Mouse (Mus musculus) cerebellum, adult 11 months (tissue): ENCODE measurements around the gene Tefm.
A peak's percentile ranks its signal among the peaks of the same experiment; 100 is the strongest.

Source experiments
- DNase-seq: peaks from one replicate; pipeline ENCODE4 v3.0.0; 2022

The Tefm gene

DNA sequence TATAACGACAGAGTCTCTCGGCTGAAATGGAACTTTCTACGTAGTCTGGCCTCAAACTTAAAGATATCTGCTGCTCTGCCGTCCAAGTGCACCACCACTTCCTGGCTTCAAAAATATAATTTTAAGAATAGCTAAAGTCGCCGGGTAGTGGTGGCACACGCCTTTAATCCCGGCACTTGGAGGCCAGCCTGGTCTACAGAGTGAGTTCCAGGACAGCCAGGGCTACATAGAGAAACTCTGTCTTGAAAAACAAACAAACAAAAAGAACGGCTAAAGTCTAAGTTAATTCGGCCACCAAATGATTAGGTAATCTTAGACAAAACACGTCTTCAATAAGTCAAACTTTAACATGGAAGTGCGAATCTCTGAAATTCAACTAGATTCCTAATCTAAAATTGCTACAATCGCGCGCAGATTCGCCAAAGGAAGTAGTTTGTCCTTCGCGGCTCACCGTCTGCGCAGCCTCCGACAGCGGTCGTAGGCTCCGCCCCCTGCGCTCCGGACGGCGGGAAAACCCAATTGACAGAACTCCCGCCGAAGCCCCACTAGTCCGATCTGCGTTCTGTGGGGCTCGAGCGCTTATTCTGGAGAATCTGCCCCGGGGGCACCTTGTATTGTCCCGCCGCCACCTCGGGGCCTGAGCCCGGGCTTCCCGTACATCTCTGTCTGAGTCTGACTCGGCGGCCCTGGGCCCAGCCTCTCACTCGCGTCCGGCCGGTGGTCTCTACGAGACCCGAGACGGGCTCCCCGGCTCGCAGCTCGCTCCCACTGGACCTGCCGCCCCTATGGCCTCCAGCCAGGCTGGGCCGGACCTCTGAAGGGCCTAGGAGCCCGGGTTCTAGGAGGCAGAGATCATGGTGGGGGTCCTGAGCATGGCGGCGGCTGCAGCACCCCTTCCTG is 52.8 kb downstream of the Tefm start, which contains the start of gene Atad5:
Gene Atad5, plus strand, starts transcription at position 484 of the 900 bp plus-strand sequence.
- DNase-seq: peak; percentile 85

DNA sequence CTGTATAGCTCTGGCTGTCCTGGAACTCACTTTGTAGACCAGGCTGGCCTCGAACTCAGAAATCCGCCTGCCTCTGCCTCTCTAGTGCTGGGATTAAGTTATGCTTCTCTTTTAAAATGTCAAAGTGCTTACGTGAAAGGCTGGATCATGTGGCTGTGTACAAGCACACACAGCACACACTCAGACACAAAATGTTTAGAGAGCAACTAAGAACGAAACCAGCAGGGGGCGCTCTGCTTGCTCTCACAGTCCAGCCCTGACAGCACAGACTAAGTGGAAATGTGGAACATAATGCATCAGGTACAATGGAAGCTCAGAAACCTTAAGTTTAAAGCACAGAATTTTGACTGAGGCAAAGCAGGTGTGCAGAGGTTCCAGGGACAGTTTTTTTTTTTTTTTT is 55.1 kb downstream of the Tefm start:
- peak; percentile 74 for DNase-seq
